Mouse (Mus musculus): ENCODE measurements around the gene Tesc.

Gene Tesc

GRCm38 (mm10) chr5:118017527-118017926 is 10.0 kb upstream of the Tesc start:
- no peak for DNase-seq

DNA sequence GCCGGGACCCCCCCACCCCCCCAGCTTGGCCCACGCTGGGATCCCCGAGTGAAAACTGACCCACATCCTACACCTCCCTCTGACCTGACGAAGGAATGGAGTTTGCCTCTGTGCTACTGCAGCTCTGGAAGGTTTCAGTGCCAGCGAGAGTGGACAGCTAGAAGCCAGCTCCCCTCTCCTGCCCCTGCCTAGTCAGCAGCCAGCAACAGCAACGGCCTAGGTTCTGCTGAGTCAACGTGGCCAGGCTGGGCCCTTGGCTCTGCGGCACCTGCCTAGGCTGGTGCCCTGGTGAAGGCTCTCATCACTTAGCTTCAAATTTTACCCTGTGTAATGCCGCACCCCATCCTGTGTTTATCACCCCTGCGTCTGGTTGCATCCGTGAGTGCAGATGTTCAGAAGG is 7.6 kb upstream of the Tesc start:
- no peak for DNase-seq

DNA sequence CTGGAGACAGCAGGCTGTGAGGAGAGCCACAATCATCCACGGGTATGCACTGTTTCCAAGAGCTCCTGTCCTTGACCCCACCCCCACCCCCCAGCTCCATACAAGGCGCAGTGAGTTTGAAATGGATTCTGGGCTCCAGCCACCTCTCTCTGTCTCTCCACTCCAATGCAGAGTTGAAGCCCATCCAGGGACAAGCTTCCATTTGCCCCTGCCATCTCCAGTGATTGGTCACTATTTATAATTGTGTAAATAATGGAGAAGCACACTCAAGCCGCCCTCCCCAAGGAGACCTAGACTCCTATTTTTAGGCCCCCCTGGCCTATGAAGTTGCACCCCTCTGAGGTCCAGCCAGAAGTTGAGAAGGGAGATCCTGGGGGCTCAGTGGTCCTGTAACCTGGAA is 4.5 kb upstream of the Tesc start:
- no peak for DNase-seq

DNA sequence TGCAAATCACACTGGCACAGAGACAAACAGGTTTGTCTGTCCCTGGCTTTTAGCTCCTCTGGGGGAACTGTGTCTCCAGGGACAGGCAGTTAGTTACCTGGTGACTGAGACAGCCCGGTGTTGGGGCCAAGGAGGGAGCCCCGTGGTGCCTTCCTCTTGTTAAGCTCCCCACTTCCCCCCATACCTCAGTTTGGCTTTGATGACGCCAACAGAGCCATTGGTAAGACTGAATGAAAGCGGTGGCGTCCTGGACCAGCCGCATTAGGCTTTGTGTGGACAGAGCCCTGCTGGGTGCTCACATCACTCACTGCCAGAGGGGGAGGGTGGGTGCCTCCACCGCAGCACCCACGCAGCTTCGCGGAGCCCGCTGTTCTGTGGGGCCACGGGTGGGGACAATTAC is 1.7 kb upstream of the Tesc start:
- DNase-seq, result no peak

- no peak for DNase-seq
Observed at GRCm38 (mm10) chr5:118026343-118026742, 1.2 kb upstream of the Tesc start.

- DNase-seq, result peak; percentile 12
Observed at GRCm38 (mm10) chr5:118027101-118027697, 344 bp upstream of the Tesc start.

- peak; percentile 39 for DNase-seq
Observed at GRCm38 (mm10) chr5:118028191-118029034, 870 bp downstream of the Tesc start.

- DNase-seq, result no peak
Observed at GRCm38 (mm10) chr5:118029035-118029408, 1.5 kb downstream of the Tesc start.

GRCm38 (mm10) chr5:118029420-118029819 is 1.9 kb downstream of the Tesc start:
- DNase-seq, result peak; percentile 83

GRCm38 (mm10) chr5:118030022-118030675 is 2.6 kb downstream of the Tesc start:
- DNase-seq, result no peak

DNA sequence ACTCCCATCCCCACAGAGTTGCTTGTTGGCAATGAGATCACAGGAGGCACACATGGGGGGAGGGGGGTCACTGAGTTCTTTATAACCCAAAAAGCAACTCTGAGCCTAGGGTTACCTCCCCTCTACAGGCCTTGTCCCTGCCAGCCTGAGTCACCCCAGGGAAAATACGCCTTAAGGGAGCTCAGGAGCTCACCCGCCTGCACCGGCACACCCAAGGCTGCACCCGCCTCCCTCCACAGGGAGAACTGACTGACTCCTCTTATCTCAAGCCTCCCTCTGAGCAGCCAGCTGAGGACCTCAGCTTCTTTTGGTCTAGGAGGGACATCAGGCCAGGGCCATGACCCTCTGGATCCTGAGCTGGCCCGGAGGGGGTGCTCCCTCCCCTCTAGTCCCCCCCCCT is 3.5 kb downstream of the Tesc start:
- no peak for DNase-seq

DNA sequence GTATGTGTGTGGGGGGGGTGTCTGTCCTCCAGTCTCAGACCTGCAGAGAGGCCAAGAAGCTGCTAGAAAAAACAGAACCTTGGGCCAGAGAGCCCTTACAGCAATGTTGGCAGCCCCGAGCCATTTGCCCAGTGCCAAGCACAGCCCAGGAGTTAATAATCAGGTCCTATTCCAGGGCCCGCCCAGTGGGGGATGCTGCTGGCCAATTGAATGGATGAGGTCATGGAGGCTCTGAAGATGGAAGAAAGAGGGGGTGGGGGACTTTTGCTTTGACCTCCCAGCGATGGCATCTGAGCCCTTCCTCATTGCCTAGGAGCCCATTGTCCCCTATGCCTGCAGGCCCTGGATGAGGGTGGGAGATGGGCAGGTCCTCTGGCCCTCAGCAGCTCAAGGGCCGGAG is 4.0 kb downstream of the Tesc start:
- DNase-seq, result no peak

GRCm38 (mm10) chr5:118033328-118033727 is 5.8 kb downstream of the Tesc start:
- no peak for DNase-seq

DNA sequence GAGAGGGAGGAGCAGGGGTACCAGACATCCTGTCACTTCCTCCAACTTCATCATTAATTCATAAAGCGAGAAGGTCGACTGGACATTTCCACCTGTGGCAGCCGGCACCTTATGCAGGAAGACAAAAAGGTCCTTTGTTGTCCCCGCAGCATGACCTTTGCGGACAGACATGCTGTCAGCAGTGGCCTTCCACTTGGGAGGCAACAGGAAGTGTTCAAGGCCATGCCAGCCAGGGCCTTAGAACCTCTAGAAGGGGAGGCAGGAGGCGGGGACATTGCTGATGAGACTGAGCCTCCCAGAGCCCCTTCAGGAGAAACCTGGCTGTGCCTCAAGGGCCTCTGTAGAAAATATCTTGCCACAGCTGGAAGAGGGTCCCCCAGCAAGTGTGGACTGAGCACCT is 6.2 kb downstream of the Tesc start:
- no peak for DNase-seq

GRCm38 (mm10) chr5:118034632-118035031 is 7.1 kb downstream of the Tesc start:
- no peak for DNase-seq

- no peak for DNase-seq
Observed at GRCm38 (mm10) chr5:118035786-118036185, 8.2 kb downstream of the Tesc start.

DNA sequence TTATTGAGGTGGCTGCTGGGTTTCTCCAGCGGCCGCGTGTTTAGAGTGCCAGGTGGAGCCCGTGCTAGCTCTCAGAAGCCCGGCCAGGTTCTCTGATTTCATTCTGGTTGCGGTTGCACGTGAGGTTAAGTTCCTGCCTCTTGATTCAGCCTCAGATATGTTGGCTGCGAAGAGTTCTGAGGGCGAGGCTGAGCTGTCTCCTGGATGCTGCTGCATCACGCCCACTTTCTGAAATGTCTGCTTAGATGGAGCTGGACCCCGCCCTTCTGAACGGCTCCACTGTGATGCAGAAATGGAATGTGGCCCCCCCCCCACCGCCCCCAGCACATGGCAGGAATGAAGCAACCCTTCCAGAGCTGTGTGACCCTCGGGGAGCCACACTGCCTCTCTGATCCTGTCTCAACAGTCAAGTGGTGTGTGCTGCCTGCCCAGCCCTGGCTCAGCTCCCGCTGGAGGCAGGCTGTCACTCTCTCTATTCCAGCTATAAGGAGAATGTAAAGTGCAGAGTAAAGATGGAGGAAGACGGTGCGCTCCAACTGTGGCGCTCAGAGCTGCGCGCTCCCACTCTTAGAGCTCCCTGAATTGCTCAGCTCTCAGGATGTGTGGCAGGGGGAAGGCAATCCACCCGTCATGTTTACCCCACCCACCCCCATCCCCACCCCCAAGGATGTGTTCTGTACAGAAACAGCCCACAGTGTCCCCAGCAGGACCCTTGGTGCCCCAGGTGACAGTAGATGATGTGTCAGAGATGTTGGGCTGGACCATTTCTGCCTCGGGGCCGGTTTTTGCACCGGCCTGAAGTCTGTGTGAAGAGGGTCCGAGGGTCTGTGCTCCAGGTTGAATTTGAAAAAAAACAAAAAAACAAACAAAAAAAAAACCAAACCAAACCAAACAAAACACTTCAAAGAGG is 9.6 kb downstream of the Tesc start:
- DNase-seq, result peak; percentile 78

DNA sequence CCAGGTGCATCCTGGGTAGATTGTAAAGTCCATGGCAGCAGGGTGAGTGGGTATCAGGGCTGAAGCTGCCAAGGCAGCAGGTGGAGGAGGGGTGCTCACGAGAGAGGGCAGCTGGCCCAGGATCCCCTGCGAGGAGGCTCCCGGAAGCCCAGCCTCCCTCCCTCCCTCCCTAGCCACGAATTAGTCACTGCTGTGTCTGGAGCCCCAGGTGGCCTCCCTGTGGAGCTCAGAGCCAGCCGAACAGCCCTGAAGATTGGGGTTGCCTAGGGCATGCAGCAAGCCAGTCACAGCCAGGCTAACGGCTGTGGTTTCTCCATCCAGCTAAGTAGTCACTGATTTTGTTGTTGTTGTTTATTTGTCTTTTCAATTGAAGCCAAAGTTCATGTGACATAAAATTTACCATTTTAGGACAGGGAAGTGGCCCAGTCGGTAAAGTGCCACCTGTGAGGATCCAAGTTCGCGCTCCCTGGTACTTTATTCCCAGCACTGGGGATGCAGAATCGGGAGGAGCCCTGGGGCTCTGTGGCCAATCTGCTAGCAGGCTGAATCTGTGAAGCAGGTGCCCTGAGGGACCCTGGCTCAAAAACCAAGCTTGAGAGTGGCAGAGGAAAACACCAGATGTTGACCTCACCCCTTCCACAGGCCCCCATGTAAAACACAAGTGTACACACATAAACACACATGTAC is 10.4 kb downstream of the Tesc start:
- DNase-seq, result peak; percentile 62

- no peak for DNase-seq
Observed at GRCm38 (mm10) chr5:118039241-118039668, 11.7 kb downstream of the Tesc start.

GRCm38 (mm10) chr5:118042599-118042998 is 15.1 kb downstream of the Tesc start:
- DNase-seq, result no peak

GRCm38 (mm10) chr5:118043761-118044160 is 16.2 kb downstream of the Tesc start:
- no peak for DNase-seq

DNA sequence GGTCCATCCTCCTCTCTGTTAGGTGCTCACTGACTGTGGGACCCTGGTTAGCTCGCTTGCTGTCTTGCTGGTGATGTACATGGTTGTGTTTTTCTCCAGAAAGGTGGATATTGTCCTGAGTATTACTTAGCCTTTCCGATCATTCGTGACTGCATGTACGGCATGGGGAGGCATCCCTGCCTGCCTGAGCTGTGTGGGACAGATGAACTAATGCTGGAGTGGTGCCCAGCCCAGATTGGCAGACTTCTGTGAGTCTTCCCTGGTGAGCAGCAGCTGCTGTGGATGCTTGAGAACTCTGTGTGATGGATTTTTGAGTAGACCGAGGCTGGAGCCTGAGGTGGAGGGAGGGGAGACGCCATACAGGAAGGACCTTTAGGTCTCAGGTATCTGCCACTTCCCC is 17.4 kb downstream of the Tesc start:
- no peak for DNase-seq
